Mouse (Mus musculus) thymus, adult 2 months (tissue): ENCODE data around the gene Fggy. TPM values are rescaled to one million over a fixed set of nuclear protein-coding genes. Genes with fewer than 3 reads are reported as not detected.

Experiments used
- DNase-seq: peaks from one replicate; pipeline ENCODE4 v3.0.0; 2021
- H3K27ac ChIP-seq: fragments of 200-500 bp; 2 replicates; pipeline ENCODE4 v1.5.1; 2012; ENCODE audit warnings: low read length, control low read depth; ENCODE audit not compliant: control insufficient read depth, insufficient read depth
- H3K27me3 ChIP-seq: fragments of 200-500 bp; 2 replicates; pipeline ENCODE4 v1.6.1; 2012; ENCODE audit warnings: mild to moderate bottlenecking, low read length, moderate library complexity, mixed read lengths; ENCODE audit not compliant: control insufficient read depth, insufficient read depth
- H3K36me3 ChIP-seq: fragments of 200-500 bp; 2 replicates; pipeline ENCODE4 v1.6.1; 2012; ENCODE audit warnings: mild to moderate bottlenecking, low read length, moderate library complexity; ENCODE audit not compliant: control insufficient read depth, insufficient read depth
- H3K4me1 ChIP-seq: fragments of 200-500 bp; replicated peaks from 2 replicates; pipeline ENCODE4 v1.6.1; 2012; ENCODE audit warnings: low read length; ENCODE audit not compliant: control insufficient read depth, insufficient read depth
- H3K4me3 ChIP-seq: fragments of 200-500 bp; 2 replicates; pipeline ENCODE4 v1.5.1; 2012; ENCODE audit warnings: mild to moderate bottlenecking, low read length, control low read depth, moderate library complexity; ENCODE audit not compliant: control insufficient read depth, insufficient read depth
- CTCF ChIP-seq: fragments of 200-500 bp; IDR thresholded peaks from 2 replicates; pipeline ENCODE4 v1.5.1; 2012; ENCODE audit warnings: mild to moderate bottlenecking, control low read depth, low read length, moderate library complexity, borderline replicate concordance; ENCODE audit not compliant: control insufficient read depth, poor library complexity, insufficient read depth; ENCODE audit errors: extremely low read depth
- POLR2A ChIP-seq: fragments of 200-500 bp; IDR thresholded peaks from 2 replicates; pipeline ENCODE4 v1.6.1; 2012; ENCODE audit warnings: mild to moderate bottlenecking, low read length, control low read depth, moderate library complexity; ENCODE audit not compliant: control insufficient read depth, poor library complexity, insufficient read depth; ENCODE audit errors: extremely low read depth
- WGBS: fragments of 180-500 bp; shearing (Covaris S2); methylation state at CpG from one replicate; pipeline ENCODE4 v1.1.7; 2018; 5-methylcytosine and 5-hydroxymethylcytosine counted together
- polyA plus RNA-seq: library from polyadenylated mRNA; depleted of rRNA; stranded (reverse); fragments of >200 nt; gene quantifications from 2 replicates; pipeline ENCODE4 v1.2.3, GENCODE M21; 2012

The Fggy gene
- polyA plus RNA-seq, 1 experiment: 4.4 TPM

- no peaks in the 10 kb centered on the region for H3K36me3 ChIP-seq
- no peak for TF ChIP-seq CTCF
- TF ChIP-seq POLR2A: no peak
- no peaks in the 10 kb centered on the region for H3K4me1 ChIP-seq
- no peak for DNase-seq
- no peak overlapping the region for H3K4me3 ChIP-seq
- no peak overlapping the region for H3K27ac ChIP-seq
- H3K27me3 ChIP-seq: no peaks in the 10 kb centered on the region
- WGBS: 46% methylated on average over 3 of the region's 3 CpGs
Observed at GRCm38 (mm10) chr4:95624696-95625095, 67.4 kb downstream of the Fggy start.

GRCm38 (mm10) chr4:95625651-95626050 is 68.3 kb downstream of the Fggy start:
- H3K4me3 ChIP-seq: no peak overlapping the region
- no peaks in the 10 kb centered on the region for H3K36me3 ChIP-seq
- WGBS: 89% methylated on average over 4 of the region's 4 CpGs
- no peak for TF ChIP-seq CTCF
- TF ChIP-seq POLR2A: no peak
- no peaks in the 10 kb centered on the region for H3K4me1 ChIP-seq
- no peaks in the 10 kb centered on the region for H3K27me3 ChIP-seq
- no peak for DNase-seq
- H3K27ac ChIP-seq: no peak overlapping the region

GRCm38 (mm10) chr4:95626186-95626585 is 68.9 kb downstream of the Fggy start:
- 97% methylated on average over 3 of the region's 3 CpGs for WGBS
- TF ChIP-seq POLR2A (no peak), CTCF (no peak)
- Histone ChIP-seq H3K27me3 (no peaks in the 10 kb centered on the region), H3K4me1 (no peaks in the 10 kb centered on the region), H3K4me3 (no peak overlapping the region), H3K36me3 (no peaks in the 10 kb centered on the region), H3K27ac (no peak overlapping the region)
- no peak for DNase-seq

GRCm38 (mm10) chr4:95634903-95635302 is 77.6 kb downstream of the Fggy start:
- H3K36me3 ChIP-seq: no peaks in the 10 kb centered on the region

GRCm38 (mm10) chr4:95636937-95637749 is 79.8 kb downstream of the Fggy start:
- no peak for TF ChIP-seq CTCF
- TF ChIP-seq POLR2A: no peak
- Histone ChIP-seq H3K27ac (no peak overlapping the region), H3K4me3 (no peak overlapping the region), H3K27me3 (no peaks in the 10 kb centered on the region), H3K36me3 (no peaks in the 10 kb centered on the region), H3K4me1 (no peaks in the 10 kb centered on the region)
- WGBS: 66% methylated on average over 7 of the region's 7 CpGs
- DNase-seq: no peak

More at GRCm38 (mm10) chr4:95634903-95635302, 77.6 kb downstream of the Fggy start:
- WGBS: 94% methylated on average over 3 of the region's 3 CpGs
- no peaks in the 10 kb centered on the region for H3K27me3 ChIP-seq
- no peaks in the 10 kb centered on the region for H3K4me1 ChIP-seq
- H3K27ac ChIP-seq: no peak overlapping the region
- no peak overlapping the region for H3K4me3 ChIP-seq
- TF ChIP-seq CTCF (no peak), POLR2A (no peak)
- DNase-seq: no peak

- no peaks in the 10 kb centered on the region for H3K27me3 ChIP-seq
- no peak for DNase-seq
- no peak overlapping the region for H3K4me3 ChIP-seq
- no peaks in the 10 kb centered on the region for H3K4me1 ChIP-seq
- no peaks in the 10 kb centered on the region for H3K36me3 ChIP-seq
- H3K27ac ChIP-seq: no peak overlapping the region
- TF ChIP-seq POLR2A (no peak), CTCF (no peak)
- WGBS: 90% methylated on average over 3 of the region's 3 CpGs
Observed at GRCm38 (mm10) chr4:95638063-95638462, 80.8 kb downstream of the Fggy start.

GRCm38 (mm10) chr4:95640831-95641230 is 83.5 kb downstream of the Fggy start:
- Histone ChIP-seq H3K4me3 (no peak overlapping the region), H3K27ac (no peak overlapping the region), H3K27me3 (no peaks in the 10 kb centered on the region), H3K36me3 (no peaks in the 10 kb centered on the region), H3K4me1 (no peaks in the 10 kb centered on the region)
- TF ChIP-seq CTCF: no peak
- WGBS: 96% methylated on average over 1 of the region's 1 CpGs
- no peak for DNase-seq

- WGBS: 91% methylated on average over 5 of the region's 5 CpGs
- no peak for TF ChIP-seq POLR2A
- TF ChIP-seq CTCF: no peak
- Histone ChIP-seq H3K36me3 (no peaks in the 10 kb centered on the region), H3K27me3 (no peaks in the 10 kb centered on the region), H3K27ac (no peak overlapping the region), H3K4me3 (no peak overlapping the region), H3K4me1 (no peaks in the 10 kb centered on the region)
- DNase-seq: no peak
Observed at GRCm38 (mm10) chr4:95644048-95644447, 86.7 kb downstream of the Fggy start.
